Mouse (Mus musculus): ENCODE data around the gene Mau2.
A peak's percentile ranks its signal among the peaks of the same experiment; 100 is the strongest.

Gene Mau2

GRCm38 (mm10) chr8:69974194-69974614 lies 68.3 kb downstream of the Mau2 start:
- DNase-seq (ENCODE audit: low spot score in 2 of 2), result peak; percentile 87 to 92

- peak in 1 of 2 experiments; percentile 21 for DNase-seq (ENCODE audit: low spot score in 2 of 2)
Observed at GRCm38 (mm10) chr8:69973442-69974161, 68.9 kb downstream of the Mau2 start.

GRCm38 (mm10) chr8:69973063-69973441 lies 69.5 kb downstream of the Mau2 start:
- no peak for DNase-seq (ENCODE audit: low spot score in 2 of 2)

GRCm38 (mm10) chr8:69970880-69971279 lies 71.7 kb downstream of the Mau2 start:
- DNase-seq (ENCODE audit: low spot score in 2 of 2), result no peak

DNA sequence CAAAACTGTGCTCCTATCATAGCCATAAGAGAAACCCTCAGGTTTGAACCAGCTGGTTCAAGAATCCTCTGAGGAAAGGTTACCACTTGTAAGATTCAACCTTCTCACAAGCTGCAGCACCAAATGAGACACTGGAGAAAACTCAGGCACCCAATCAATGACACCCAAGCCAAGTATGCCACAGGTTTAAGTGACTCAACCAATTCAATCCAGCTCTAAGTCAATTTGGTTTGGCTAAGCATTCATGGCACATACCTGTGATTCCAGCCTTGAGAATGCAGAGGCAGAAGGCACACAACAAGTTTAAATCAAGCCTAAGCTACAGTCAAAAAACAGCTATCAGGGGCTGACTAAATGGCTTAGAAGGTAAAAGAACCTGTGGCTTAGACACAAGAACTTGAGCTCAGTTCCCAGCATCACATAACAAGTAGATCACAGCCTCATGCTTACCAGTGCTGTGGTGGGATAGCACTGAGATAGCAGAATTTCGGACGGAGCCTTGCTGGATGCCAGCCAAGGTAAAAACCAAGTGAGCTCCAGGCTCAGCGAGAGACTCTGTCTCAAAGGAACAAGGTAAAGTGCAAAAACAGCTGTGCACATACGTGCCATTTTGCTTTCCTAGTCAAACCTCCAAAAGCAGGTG lies 75.1 kb downstream of the Mau2 start:
- no peak for DNase-seq (ENCODE audit: low spot score in 2 of 2)

Data from frontal cortex, postnatal 36 days (tissue).